Mouse (Mus musculus) embryonic facial prominence, embryonic 11.5 days (tissue): ENCODE measurements at regions not wholly inside any gene's neighbourhood (a gene's known extent, or its start where the extent isn't known, plus 50 kb on each side); places are given as distances from the start of the nearest gene placed in this dataset.
A peak's percentile ranks its signal among the peaks of the same experiment; 100 is the strongest.

Experiments
- ATAC-seq: fragments of 200-750 bp; cut with Nextera tagmentation; replicated peaks from 2 replicates; pipeline ENCODE4 v1.8.0; 2017; ENCODE audit warnings: low read depth; ENCODE audit not compliant: insufficient number of reproducible peaks, low FRiP score, low TSS enrichment
- DNase-seq: peaks from one replicate; pipeline ENCODE4 v3.0.0-alpha.2; 2015; ENCODE audit warnings: low spot score
- H3K27ac ChIP-seq: fragments of 300-500 bp; sonication (generic); replicated peaks from 2 replicates; pipeline ENCODE4 v1.5.1; 2014; ENCODE audit warnings: mild to moderate bottlenecking, low read depth, low read length, control low read depth
- H3K27me3 ChIP-seq: fragments of 300-500 bp; sonication (generic); 2 replicates; pipeline ENCODE4 v1.6.1; 2014; ENCODE audit warnings: mild to moderate bottlenecking, low read length, moderate library complexity, mixed read lengths; ENCODE audit not compliant: control insufficient read depth, insufficient read depth
- H3K36me3 ChIP-seq: fragments of 300-500 bp; sonication (generic); replicated peaks from 2 replicates; pipeline ENCODE4 v1.6.1; 2014; ENCODE audit warnings: low read depth, mild to moderate bottlenecking, low read length, moderate library complexity, mixed read lengths; ENCODE audit not compliant: control insufficient read depth, insufficient read depth
- H3K4me1 ChIP-seq: fragments of 300-500 bp; sonication (generic); 2 replicates; pipeline ENCODE4 v1.6.1; 2014; ENCODE audit warnings: low read length, mixed read lengths; ENCODE audit not compliant: control insufficient read depth, insufficient read depth
- H3K4me2 ChIP-seq: fragments of 300-500 bp; sonication (generic); 2 replicates; pipeline ENCODE4 v1.6.1; 2014; ENCODE audit warnings: low read depth, mild to moderate bottlenecking, control low read depth, low read length, moderate library complexity
- H3K4me3 ChIP-seq: fragments of 300-500 bp; sonication (generic); 2 replicates; pipeline ENCODE4 v1.5.1; 2014; ENCODE audit warnings: low read depth, low read length, control low read depth
- H3K9ac ChIP-seq: fragments of 300-500 bp; sonication (generic); replicated peaks from 2 replicates; pipeline ENCODE4 v1.6.1; 2014; ENCODE audit warnings: mild to moderate bottlenecking, control low read depth, low read length
- H3K9me3 ChIP-seq: fragments of 300-500 bp; sonication (generic); replicated peaks from 2 replicates; pipeline ENCODE4 v1.6.1; 2016; ENCODE audit warnings: mild to moderate bottlenecking, low read length, inconsistent platforms, mixed read lengths; ENCODE audit not compliant: control insufficient read depth
- WGBS: fragments of 180-500 bp; shearing (Covaris S2); extraction: QIAGEN DNeasy Blood & Tissue Kit; methylation state at CpG from one replicate; pipeline ENCODE4 v1.1.7; 2014; 5-methylcytosine and 5-hydroxymethylcytosine counted together

GRCm38 (mm10) chr9:101691336-101691735, 170.3 kb upstream of the 9630041A04Rik start:
- DNase-seq (no peak), ATAC-seq (no peak)
- no peak overlapping the region for H3K4me3 ChIP-seq
- no peaks in the 10 kb centered on the region for H3K4me1 ChIP-seq
- H3K9me3 ChIP-seq, result no peaks in the 10 kb centered on the region
- H3K36me3 ChIP-seq, result no peaks in the 10 kb centered on the region
- 79% methylated on average over 6 of the region's 6 CpGs for WGBS
- H3K27me3 ChIP-seq, result no peaks in the 10 kb centered on the region
- no peak overlapping the region for H3K27ac ChIP-seq
- no peak overlapping the region for H3K4me2 ChIP-seq
- H3K9ac ChIP-seq, result no peak overlapping the region

GRCm38 (mm10) chr9:101690916-101691315, 170.7 kb upstream of the 9630041A04Rik start:
- 65% methylated on average over 7 of the region's 7 CpGs for WGBS
- Histone ChIP-seq H3K9ac (no peak overlapping the region), H3K4me2 (no peak overlapping the region), H3K36me3 (no peaks in the 10 kb centered on the region), H3K27ac (no peak overlapping the region), H3K4me1 (no peaks in the 10 kb centered on the region), H3K9me3 (no peaks in the 10 kb centered on the region), H3K27me3 (no peaks in the 10 kb centered on the region), H3K4me3 (no peak overlapping the region)
- no peak for ATAC-seq
- DNase-seq, result no peak

- no peaks in the 10 kb centered on the region for H3K4me1 ChIP-seq
- H3K36me3 ChIP-seq, result no peaks in the 10 kb centered on the region
- H3K4me3 ChIP-seq, result no peak overlapping the region
- no peaks in the 10 kb centered on the region for H3K9me3 ChIP-seq
- peak overlapping the region; percentile 10; the same call in 1 of the 2 replicates for H3K4me2 ChIP-seq
- H3K9ac ChIP-seq, result 0 out of 2 replicates have a peak overlapping the region, but pooled peaks have one; percentile 10
- DNase-seq (no peak), ATAC-seq (no peak)
- no peak overlapping the region for H3K27ac ChIP-seq
- H3K27me3 ChIP-seq, result no peaks in the 10 kb centered on the region
- 17% methylated on average over 12 of the region's 12 CpGs for WGBS
Measured at GRCm38 (mm10) chr9:101690402-101690861, 171.2 kb upstream of the 9630041A04Rik start.

DNA sequence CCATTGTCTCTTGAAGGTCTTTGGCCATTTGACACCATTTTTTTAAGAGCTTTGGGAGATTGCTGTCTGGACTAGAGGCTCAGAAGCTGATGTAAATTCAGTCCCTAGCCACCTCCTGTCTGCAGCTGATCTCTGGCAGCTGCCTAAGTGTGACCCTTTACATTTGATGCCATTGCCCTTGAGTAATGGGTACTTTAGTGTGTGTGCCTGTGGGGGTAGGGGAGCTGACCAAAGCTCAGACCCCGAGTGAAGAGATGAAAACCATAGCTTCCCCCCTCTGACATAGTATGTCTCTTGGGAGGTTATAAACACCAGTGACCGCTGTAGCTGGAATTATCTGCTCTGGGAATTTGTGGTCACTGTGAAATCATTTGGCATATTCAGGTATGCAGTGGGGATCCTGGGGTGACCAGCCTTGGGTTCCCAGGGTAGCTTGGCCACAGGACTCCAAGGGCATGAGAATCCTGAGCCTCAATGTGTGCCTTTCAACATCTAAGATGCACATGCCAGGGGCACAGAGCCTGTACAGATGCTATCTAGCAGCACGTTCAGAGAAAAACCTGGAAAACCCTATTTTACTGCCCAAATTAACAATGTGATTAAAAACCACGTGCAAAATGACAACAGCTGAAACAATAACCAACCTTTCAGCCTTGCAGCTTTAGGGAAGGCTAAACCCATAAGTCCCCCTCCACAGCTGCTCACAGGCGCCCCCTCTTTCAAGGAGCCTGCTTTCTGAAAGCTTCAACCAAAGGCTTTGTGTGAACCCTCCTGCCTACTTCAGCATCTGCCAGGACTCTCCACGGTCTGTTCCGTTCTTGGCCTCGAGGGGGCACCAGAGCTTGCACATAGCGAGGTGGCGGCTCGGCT, 171.9 kb upstream of the 9630041A04Rik start:
- Histone ChIP-seq H3K4me1 (no peaks in the 10 kb centered on the region), H3K27me3 (no peaks in the 10 kb centered on the region), H3K4me2 (no peak overlapping the region), H3K4me3 (no peak overlapping the region), H3K36me3 (no peaks in the 10 kb centered on the region), H3K27ac (no peak overlapping the region), H3K9me3 (no peaks in the 10 kb centered on the region), H3K9ac (no peak overlapping the region)
- ATAC-seq, result peak; percentile 70; the same call in 1 of the 2 replicates
- 15% methylated on average over 11 of the region's 11 CpGs for WGBS
- DNase-seq, result peak; percentile 97

GRCm38 (mm10) chr9:101687226-101687625, 174.4 kb upstream of the 9630041A04Rik start:
- Histone ChIP-seq H3K9ac (no peak overlapping the region), H3K9me3 (no peaks in the 10 kb centered on the region), H3K4me2 (no peak overlapping the region), H3K27me3 (no peaks in the 10 kb centered on the region), H3K27ac (no peak overlapping the region), H3K4me3 (no peak overlapping the region), H3K36me3 (no peaks in the 10 kb centered on the region), H3K4me1 (no peaks in the 10 kb centered on the region)
- WGBS, result 81% methylated on average over 6 of the region's 6 CpGs
- DNase-seq, result no peak
- ATAC-seq, result no peak

DNA sequence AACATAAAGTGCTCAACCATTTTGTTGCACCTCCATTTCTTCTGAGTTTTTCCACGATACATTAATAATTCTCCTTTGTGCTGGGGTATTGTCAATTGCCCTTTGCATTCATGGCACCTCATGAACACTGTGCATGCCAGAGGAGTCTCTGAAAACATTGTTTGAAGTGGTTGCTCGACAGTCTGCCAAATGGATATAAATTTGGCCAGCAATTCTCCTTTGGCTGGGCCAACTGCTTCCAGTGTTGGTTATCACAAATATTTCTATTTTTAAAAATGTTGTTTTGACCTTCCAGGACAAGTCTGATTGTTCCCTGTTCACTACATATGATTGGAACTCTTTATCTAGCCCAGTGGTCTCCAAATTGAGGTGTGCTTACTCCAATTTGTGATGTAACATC, 184.1 kb upstream of the 9630041A04Rik start:
- Histone ChIP-seq H3K27me3 (no peaks in the 10 kb centered on the region), H3K4me3 (no peak overlapping the region), H3K4me1 (no peaks in the 10 kb centered on the region), H3K4me2 (no peak overlapping the region), H3K9me3 (no peaks in the 10 kb centered on the region), H3K9ac (no peak overlapping the region), H3K36me3 (no peaks in the 10 kb centered on the region), H3K27ac (no peak overlapping the region)
- 91% methylated on average over 2 of the region's 2 CpGs for WGBS
- ATAC-seq, result no peak
- no peak for DNase-seq

GRCm38 (mm10) chr9:101670111-101670510, 191.5 kb upstream of the 9630041A04Rik start:
- H3K36me3 ChIP-seq, result no peaks in the 10 kb centered on the region
- H3K9ac ChIP-seq, result no peak overlapping the region
- H3K27ac ChIP-seq, result no peak overlapping the region
- H3K27me3 ChIP-seq, result no peaks in the 10 kb centered on the region
- H3K4me3 ChIP-seq, result no peak overlapping the region
- 91% methylated on average over 1 of the region's 1 CpGs for WGBS
- H3K9me3 ChIP-seq, result no peaks in the 10 kb centered on the region
- no peaks in the 10 kb centered on the region for H3K4me1 ChIP-seq
- ATAC-seq, result no peak
- no peak for DNase-seq
- H3K4me2 ChIP-seq, result no peak overlapping the region

GRCm38 (mm10) chr9:101649816-101650215, 211.8 kb upstream of the 9630041A04Rik start:
- no peak overlapping the region for H3K4me2 ChIP-seq
- no peaks in the 10 kb centered on the region for H3K27me3 ChIP-seq
- WGBS, result 83% methylated on average over 5 of the region's 5 CpGs
- no peaks in the 10 kb centered on the region for H3K36me3 ChIP-seq
- no peaks in the 10 kb centered on the region for H3K9me3 ChIP-seq
- no peak overlapping the region for H3K27ac ChIP-seq
- H3K4me1 ChIP-seq, result no peaks in the 10 kb centered on the region
- no peak for ATAC-seq
- no peak overlapping the region for H3K9ac ChIP-seq
- H3K4me3 ChIP-seq, result no peak overlapping the region
- no peak for DNase-seq
